Mouse (Mus musculus) right cerebral cortex, postnatal 36 days (tissue): Measurements from ENCODE around the gene Nkg7.
"Not testable (repeated sequence)": the region's sequence is repeated elsewhere in the genome, so short reads cannot be mapped to it uniquely, and the experiment has no call there.

ENCODE experiments used
- DNase-seq, 2 experiments: peaks; one replicate each; pipeline ENCODE4 v3.0.0; 2022; ENCODE audit warnings: low spot score in 2 of 2, mixed read lengths in 1 of 2

The Nkg7 gene

DNA sequence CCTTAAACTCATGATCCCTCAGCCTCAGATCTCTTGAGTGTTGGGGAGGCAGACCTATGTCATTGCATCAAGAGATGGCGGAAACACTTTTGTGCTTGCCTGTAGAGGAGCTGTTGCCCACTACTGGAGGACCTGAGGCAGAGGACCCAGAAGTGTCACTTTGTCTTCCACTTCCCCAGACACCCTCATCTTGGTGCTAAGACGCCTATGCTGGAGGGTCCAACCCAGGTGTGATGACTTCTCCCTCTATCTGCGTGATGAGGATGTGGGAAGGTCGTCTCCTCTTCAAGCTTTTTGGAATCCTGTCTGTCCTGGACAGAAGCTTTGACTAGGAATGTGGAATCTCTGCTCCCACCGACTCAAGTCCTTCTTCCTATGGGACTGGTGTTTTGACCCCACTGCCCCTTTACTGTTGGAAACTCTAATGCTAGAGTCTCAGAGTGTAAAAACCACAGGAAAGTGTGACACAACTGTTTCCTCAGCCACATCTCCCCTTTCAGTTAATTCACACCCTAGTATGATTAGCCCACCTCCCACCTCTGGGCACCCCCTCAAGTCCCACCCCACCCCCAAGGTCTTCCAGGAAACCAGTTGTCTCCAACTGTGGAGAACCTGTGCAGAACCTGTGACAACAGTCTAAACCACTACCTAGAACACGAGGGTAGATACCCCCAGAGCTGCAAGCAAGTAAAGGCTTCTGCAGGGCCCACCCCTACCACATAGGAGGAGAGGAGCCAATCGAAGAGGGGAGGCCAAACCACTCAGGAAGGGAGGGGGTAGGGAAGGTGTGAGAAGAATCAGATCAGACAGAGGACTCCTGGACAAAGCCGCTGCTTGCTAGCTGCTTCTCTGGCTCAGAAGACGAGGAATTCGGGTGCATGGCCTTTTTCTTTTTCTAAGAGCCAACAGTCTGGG is at the start of gene Nkg7:
Gene Nkg7, plus strand, starts transcription at position 733 of the 915 bp plus-strand sequence.
- no peak for DNase-seq

DNA sequence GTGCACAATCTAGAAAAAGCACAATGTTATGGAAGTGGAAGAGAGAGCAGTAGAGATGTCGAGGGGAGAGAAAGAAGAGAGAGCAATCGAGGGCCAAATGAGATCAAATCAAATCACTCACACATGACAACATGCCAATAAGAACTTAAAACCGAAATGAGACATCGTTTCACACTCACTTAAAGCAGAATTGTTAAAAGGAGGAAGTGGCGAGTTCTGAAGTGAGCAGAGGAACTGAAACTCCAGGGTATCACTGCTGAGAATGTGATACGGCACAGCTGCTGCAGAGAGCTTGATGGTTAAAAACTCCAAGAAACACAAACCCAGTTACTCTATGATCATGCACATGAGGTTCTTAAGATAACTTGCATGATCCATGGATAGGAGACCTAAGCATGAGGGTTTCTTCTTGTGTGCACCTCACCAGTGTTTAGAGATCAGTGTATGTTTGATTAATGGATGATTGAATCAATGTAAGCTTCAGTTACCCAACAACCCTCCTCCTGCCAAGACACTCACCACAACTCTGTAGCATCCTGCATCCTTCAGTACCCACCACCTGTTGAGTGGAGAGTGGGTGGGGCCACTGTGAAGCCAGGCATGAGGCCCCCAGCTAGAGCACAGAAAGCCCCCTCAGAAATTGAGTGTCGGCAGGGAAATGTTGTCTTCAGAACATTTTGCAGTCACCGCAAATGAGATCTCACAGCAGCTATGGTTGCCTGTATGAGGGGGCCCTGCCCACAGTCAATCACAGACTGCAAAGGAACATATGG is 44.3 kb upstream of the Nkg7 start:
- no peak for DNase-seq

DNA sequence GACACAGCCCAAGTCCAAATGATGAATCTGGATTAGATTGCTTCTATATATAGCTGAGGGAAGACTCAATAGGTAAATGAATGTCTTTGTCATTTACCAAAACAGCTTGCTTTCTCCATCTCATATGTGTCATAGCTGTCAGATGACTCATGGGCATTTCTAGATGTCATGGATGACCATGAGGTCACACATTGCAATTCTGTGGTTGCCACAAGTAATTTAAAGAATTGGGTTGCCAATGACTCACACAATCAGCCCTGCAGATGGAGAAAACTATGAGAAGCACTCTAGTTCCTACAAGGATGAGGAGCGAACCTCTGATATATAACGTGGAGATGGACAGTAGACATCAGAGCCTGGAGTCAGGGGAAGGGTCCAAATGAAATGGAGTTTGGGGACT is 37.4 kb upstream of the Nkg7 start:
- DNase-seq, result no peak

DNA sequence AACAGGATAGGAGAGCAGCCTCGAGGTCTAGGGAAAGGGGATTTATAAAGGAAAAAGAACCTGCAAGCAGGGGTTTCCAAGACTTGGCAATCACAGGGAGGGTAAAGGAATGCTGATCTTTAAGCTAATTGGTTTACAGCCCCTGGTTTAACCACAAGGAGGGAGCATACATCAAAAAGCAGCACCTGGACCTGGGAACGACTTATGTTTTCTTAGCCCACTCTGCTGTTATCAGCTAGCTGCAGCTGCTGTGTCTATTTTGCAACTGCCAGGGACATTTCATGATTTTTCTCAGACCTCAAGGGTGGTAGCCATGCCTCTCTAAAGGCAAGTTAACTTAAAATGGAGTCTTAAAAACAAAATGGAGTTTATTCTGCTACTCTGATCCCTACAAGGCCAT is 34.2 kb upstream of the Nkg7 start:
- no peak for DNase-seq

DNA sequence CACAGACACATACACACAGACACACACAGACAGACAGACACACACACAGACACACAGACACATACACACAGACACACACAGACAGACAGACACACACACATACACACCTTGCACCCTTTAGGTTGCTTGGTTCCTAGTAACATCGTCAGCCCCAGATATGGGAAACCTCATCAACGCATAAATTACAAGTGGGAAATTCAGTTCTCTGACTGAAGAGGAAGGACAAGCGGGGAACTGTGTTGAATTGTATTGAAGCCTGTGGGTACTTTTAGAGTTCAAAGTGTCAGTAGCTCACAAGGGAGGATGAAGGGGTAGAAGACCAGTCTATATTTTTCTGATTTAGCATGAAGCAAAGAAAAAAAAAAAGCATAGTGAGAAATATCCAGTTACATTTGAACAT is 29.3 kb upstream of the Nkg7 start:
- DNase-seq, result no peak

DNA sequence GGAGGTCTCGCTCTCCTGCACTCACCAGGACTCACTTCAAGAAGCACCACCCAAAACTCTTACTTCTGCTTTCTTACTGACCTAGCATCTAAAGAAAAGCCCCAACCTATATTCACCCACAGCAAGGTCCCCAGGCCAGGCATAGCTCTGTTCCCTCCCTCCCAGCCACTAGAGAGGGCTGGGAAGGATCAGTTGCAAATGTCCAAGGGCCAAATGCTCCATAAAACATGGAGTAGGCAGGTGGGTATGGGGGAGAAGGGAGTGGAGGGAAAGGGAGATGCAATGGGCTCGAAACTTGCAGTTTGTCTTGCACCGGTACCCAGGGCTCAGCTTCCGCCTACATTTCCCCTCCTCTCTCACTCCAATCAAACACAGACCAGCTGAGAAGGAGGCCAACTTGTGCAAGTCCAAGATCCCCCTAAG is 28.7 kb upstream of the Nkg7 start, which contains the start of gene Siglecg:
Gene Siglecg, plus strand, starts transcription at position 74 of the 423 bp plus-strand sequence.
- no peak for DNase-seq

DNA sequence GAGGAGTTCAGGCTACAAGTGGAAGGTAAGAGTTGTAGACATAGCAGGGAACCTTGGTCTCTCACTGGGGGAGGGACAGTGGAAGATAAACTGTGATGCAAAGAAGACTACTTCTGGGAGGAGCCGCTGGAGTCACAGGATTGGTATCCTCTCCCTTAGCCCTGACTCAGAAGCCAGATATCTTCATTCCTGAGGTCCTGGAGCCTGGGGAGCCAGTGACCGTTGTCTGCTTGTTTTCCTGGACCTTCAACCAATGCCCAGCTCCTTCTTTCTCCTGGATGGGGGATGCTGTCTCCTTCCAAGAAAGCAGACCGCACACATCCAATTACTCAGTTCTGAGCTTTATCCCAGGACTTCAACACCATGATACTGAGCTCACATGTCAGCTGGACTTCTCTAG is 27.8 kb upstream of the Nkg7 start:
- DNase-seq, result no peak

DNA sequence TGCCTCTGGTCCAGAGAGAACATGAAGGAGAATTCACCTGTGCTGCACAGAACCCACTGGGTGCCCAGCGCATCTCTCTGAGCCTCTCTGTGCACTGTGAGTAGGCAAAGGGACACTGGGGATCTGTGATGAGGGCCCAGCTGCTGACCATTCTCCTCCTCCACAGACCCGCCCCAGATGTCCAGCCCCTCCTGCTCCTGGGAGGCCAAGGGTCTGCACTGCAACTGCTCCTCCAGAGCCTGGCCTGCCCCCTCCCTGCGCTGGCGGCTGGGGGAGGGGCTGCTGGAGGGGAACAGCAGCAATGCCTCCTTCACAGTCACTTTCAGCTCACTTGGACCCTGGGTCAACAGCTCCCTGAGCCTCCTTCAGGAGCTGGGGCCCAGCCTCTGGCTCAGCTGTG is 25.1 kb upstream of the Nkg7 start:
- DNase-seq, result not testable (repeated sequence)

DNA sequence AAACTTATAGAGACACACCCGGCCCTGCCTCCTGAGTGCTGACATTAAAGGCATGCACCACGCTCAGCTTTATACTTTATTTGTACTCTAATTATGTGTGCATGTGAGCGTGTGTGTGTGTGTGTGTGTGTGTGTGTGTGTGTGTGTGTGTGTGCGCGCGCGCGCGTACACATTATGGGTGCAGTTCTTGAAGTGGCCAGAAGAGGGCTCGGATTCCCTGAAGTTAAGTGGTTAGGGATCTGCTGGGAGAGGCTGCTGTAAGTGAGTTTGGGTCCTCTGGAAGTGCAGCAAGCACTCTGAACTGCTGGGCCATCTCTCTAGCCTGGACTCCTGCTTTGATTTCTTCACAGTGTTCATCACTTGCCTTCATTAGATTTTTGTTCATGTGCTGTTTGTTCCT is 19.6 kb upstream of the Nkg7 start:
- no peak for DNase-seq

DNA sequence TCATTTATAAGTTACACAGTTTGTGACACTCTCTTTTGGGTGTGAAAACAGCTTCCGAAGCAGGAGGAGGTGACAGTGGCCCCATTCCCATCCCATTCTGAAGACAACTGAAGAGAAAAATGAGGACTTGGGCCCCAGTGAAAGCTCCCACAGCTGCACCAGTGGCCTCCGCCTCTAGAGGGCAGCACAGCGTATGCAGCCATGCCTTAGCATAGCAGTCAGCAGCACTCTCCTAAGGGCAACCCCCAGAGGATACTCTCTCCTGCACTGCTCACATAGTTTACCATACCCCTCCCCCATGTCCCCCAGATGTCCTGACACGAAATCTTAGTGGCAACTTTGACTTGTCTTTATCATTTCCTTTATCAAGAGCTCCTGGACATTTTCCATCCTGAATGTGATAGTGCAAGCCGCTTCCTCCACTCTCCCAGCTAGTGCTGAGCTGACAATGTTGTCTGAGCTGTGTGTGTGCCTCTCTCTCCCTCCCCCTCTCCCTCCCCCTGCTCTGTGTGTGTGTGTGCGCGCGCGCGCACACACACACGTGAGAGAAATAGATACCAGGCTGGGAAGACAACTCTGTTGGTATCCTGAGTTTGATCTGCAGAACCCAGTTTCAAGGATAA is 13.8 kb upstream of the Nkg7 start:
- DNase-seq, result peak; percentile 55 to 62

DNA sequence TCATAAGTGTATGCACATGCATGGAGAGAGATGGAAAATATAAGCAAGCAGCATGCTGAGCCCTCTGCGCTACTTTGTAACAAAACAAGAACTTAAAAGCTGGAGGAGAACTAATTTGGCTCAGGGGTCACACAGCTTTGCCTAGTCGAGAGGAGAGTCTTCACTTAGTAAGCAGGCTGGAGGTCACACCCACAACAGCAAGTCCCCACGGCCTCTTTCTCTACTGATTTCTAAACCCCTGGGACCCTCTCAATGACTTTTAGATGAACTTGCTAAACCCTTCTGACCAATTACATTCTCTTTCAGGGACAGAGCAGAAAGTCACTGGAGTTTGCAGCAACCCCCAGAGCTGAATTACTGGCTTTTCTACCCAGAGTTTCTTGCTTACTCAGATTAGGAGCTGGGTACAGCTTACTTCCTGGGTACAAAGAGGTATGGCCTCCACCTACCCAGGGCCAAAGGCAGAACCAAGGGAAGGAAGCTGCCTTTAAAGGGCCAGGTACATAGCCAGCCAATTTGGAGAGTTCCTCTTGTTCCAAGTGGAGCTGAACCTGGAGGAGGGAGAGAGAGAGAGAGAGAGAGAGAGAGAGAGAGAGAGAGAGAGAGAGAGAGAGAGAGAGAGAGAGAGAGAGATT is 12.8 kb upstream of the Nkg7 start:
- no peak for DNase-seq

DNA sequence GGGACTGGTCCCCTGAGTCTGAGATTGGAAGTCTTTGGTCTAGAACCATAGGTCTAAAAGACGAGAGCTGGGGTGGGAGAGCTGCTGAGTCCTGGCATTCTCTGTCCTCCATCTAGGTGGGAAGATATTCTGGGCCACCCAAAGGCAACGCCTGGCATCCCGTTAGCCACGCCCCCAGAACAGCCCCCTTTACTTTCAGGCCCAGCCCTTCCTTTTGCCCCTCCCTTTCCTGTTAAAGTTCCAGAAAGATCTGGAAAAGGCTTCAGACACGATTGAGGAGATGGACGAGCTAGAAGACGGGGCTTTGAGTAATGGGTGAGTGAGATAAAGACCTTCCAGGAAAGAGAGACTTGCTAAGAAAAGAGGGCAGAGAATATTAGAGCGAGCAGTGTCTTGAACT is 9.5 kb upstream of the Nkg7 start, which contains the start of gene Lim2:
Gene Lim2, plus strand, starts transcription at position 265 of the 400 bp plus-strand sequence.
- DNase-seq, result no peak

DNA sequence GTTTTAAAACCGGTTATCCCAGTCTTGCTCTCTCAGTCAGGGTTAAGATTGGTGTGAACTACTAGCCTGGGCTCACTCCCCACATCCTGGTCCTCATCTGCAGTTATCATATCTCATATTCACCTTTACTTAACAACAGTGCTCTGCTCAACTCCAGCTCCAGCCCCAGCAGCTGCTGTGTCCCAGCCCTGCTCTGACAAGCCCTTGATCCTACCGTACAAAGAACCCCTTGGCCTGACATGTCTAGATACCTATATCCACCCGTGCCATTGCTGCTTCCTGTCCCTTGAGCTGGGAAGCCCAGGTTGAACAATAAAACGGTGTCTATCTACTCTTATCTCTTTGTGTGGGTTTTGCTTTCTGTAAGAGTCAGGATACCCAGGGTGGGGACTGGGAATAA is 7.4 kb upstream of the Nkg7 start:
- DNase-seq, result no peak

DNA sequence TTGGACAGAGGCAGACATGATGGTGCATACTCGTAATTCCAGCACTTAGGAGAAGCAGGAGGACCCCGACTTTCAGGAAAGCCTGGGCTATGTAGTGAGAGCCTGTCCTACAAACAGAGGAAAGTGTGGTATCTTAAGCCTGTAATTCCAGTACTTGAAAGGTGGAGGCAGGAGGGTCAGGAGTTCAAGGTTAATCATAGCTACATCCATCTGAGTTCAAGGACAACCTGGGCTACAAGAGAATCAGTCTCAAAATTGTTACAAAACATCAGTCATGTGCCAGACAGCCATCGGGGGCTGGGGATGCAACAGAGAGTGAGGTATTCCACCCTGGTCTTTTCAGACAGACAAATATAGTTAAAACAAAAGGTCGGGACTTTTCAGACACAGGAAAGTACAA is 4.0 kb upstream of the Nkg7 start:
- no peak for DNase-seq

DNA sequence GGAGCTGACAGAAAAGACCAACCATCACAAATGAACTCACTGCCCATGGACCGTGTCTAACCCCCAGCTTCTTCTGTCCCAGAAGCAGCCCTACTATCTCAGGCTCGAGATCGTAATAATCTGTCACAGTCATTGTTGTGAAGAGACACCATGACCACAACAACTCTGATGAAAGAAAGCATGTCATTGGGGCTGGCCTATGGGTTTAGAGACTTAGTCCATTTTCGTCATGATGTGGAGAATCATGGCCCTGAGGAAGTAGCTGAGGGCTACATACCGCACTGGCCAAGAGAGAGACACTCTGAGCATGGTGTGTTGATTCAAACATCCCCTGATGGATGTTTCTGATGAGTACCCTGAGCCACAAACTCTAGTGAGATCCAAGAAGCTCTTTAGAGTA is 2.2 kb upstream of the Nkg7 start:
- DNase-seq, result no peak

DNA sequence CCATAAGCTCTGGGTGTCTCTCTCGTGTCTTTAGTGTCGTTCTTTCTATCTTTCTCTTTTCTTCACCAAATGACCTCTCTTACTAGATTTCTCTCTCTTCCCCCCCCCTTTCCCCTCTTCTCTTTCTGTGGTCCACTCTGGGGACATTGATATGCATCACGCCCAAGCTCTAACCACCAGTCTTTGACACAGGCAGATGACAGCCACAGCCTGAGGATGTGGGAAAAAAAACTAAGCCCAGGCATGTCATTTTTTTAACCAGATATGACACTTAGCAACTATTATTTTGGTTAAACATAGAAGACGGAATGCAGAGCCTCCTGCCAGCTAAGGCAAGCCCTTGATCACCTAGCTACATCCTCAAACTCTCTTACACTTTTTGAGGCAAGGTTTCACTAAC is 1.7 kb downstream of the Nkg7 start:
- no peak for DNase-seq

DNA sequence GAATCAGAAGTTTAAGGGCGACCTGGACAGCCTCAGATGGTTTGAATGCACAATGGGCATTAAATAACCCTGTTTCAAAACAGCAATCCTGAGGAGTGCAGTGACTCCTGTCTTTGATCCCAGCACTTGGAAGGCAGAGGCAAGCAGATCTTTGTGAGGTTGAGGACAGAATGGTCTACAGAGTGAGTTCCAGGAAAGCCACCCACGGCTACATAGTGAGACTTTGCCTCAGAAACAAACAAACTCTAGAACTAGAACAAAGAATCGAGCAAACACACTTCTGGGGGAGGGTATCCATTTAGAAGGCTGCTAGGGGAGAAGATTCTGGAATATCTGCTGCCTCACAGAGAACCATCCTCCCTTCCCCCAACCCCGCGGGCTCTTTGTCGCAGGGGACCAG is 3.6 kb downstream of the Nkg7 start, which contains the start of gene Cldnd2:
Gene Cldnd2, plus strand, starts transcription at position 301 of the 400 bp plus-strand sequence.
- no peak for DNase-seq

DNA sequence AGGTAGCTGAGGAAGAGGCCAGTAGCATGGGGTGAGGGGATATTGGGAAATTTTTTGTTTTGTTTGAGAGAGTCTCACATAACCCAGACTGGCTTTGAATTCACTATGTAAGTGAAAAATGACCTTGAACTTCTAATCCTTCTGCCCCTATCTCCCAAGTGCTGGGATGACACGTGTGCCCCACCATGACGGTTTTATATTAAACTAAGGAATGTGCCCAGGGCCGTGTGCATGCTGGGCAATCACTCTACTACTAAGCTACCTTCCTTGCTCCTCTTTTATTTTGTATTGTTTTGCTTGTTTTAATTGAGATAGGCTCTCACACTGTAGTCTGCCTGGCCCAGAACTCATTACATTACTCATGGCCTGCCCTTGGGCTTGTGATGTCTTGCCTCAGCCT is 4.2 kb downstream of the Nkg7 start:
- no peak for DNase-seq

DNA sequence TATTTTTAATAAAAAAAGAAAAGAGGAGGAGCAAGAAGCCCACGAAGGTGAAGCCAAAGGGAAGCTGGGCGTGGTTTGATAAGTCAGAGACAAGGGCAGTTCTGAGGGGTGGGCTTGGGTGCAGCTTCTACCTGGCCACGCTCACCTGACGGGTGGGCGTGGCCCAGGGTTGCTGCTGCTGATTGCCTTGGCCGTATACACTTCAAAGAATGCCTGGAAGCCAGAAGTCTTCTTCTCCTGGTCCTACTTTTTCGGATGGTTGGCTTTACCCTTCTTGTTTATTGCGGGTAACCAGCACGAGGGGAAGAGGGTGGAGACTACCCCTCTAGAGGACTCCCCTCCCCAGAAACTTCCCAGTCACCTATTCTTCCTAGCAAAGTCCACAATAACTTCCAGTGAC is 5.8 kb downstream of the Nkg7 start:
- DNase-seq, result no peak

DNA sequence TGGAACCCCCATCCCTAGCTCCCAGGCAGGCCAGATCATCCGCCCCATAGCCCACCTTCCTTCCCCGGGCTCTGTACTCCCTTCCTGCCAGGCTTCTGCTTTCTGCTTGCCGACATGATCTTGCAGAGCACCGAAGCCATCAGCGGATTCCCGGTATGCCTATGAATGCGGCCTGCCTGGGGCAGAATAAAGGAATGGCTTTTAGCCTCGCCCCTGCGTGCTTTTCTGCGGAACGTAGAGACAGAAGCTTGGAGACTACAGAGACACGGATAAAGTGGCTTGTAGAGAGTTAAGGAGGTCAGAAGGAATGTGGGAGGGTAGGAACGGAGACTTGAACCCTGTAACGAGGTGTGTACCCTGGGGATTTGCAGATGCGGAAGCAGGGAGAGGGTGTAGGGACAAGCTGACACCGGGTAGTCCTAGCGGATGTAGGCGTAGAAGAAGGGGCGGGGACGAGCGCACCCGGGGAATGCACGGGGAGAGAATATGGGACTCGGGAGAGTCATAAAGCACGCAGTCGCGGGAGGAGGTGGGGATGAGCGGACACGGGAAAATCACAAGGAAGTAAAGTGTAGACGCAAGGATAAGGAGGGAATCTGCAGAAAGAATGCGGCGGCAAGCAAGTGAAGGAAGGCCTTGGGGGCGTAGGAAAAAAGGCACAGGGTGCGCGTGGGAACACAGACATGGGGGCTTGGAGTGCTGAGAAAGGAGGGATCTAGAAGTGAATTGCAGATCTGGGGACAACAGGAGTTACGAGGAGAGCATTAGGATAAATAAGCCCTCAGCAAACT is 6.4 kb downstream of the Nkg7 start:
- DNase-seq, result peak; percentile 40 to 58

DNA sequence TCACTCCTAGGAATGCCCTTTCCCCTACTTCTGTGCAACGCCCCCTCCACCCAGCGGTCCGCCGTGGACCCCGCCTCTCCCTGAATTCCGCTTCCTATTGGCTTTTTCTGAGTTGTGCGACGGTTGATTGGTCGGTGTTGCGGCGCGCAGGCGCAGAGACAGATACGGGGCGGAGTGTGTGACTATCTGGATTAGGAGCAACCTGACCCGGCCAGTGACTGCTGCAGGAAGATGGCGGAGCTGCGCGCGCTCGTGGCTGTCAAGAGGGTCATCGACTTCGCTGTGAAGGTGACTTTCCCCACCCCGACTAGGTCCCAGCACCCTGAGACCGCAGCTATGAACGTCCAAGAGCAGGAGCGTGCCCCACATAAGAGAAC is 7.0 kb downstream of the Nkg7 start, which contains the start of the genes Etfb and Gm45233:
Gene Etfb, plus strand, starts transcription at position 167 of the 377 bp plus-strand sequence.
Gene Gm45233, plus strand, starts transcription at position 212 of the 377 bp plus-strand sequence.
- DNase-seq, result peak; percentile 93 to 96
